Mouse (Mus musculus) hindbrain, embryonic 13.5 days (tissue): Measurements from ENCODE around the gene Dgkg. TPM values are rescaled to one million over a fixed set of nuclear protein-coding genes. Genes with fewer than 3 reads are reported as not detected.

Experiments
- ATAC-seq: fragments of 200-750 bp; cut with Nextera tagmentation; 2 replicates; pipeline ENCODE4 v1.8.0; 2017; ENCODE audit warnings: moderate TSS enrichment; ENCODE audit not compliant: low FRiP score
- H3K27ac ChIP-seq: fragments of 300-500 bp; sonication (generic); 2 replicates; pipeline ENCODE4 v1.5.1; 2015; ENCODE audit warnings: inconsistent platforms, mild to moderate bottlenecking, moderate library complexity
- H3K27me3 ChIP-seq: fragments of 300-500 bp; sonication (generic); 2 replicates; pipeline ENCODE4 v1.6.1; 2015; ENCODE audit warnings: mild to moderate bottlenecking, inconsistent platforms
- H3K36me3 ChIP-seq: fragments of 300-500 bp; sonication (generic); 2 replicates; pipeline ENCODE4 v1.6.1; 2015; ENCODE audit warnings: mild to moderate bottlenecking, inconsistent platforms
- H3K4me1 ChIP-seq: fragments of 300-500 bp; sonication (generic); replicated peaks from 2 replicates; pipeline ENCODE4 v1.6.1; 2015; ENCODE audit warnings: inconsistent platforms
- H3K4me2 ChIP-seq: fragments of 300-500 bp; sonication (generic); 2 replicates; pipeline ENCODE4 v1.6.1; 2015; ENCODE audit warnings: inconsistent platforms, mild to moderate bottlenecking, moderate library complexity
- H3K4me3 ChIP-seq: fragments of 300-500 bp; sonication (generic); 2 replicates; pipeline ENCODE4 v1.5.1; 2015; ENCODE audit warnings: mild to moderate bottlenecking, inconsistent platforms
- H3K9ac ChIP-seq: fragments of 300-500 bp; sonication (generic); 2 replicates; pipeline ENCODE4 v1.6.1; 2015; ENCODE audit warnings: mild to moderate bottlenecking, inconsistent platforms
- H3K9me3 ChIP-seq: fragments of 300-500 bp; sonication (generic); 2 replicates; pipeline ENCODE4 v1.6.1; 2016; ENCODE audit warnings: inconsistent platforms
- WGBS: fragments of 180-500 bp; shearing (Covaris S2); methylation state at CpG from one replicate; pipeline ENCODE4 v1.1.7; 2015; 5-methylcytosine and 5-hydroxymethylcytosine counted together
- polyA plus RNA-seq: library from polyadenylated mRNA; unstranded; fragments of >200 nt; fragmentation: Nextera tagmentation; extraction: Ambion mirVana; gene quantifications from 2 replicates; pipeline ENCODE4 v1.2.1, GENCODE M21; 2015

Gene Dgkg
- polyA plus RNA-seq, 1 experiment from 2014 or later: 0.84 TPM

- H3K4me2 ChIP-seq: no peak overlapping the region
- H3K4me3 ChIP-seq: no peak overlapping the region
- no peaks in the 10 kb centered on the region for H3K9me3 ChIP-seq
- no peaks in the 10 kb centered on the region for H3K27me3 ChIP-seq
- WGBS: 88% methylated on average over 5 of the region's 5 CpGs
- H3K36me3 ChIP-seq: no peaks in the 10 kb centered on the region
- no peaks in the 10 kb centered on the region for H3K4me1 ChIP-seq
- no peak overlapping the region for H3K27ac ChIP-seq
- no peak overlapping the region for H3K9ac ChIP-seq
- ATAC-seq: no peak
These were observed 157.1 kb downstream of the Dgkg start for GRCm38 (mm10) chr16:22499951-22500350.

GRCm38 (mm10) chr16:22499447-22499846 is 157.6 kb downstream of the Dgkg start:
- no peak overlapping the region for H3K4me3 ChIP-seq
- H3K27ac ChIP-seq: no peak overlapping the region
- WGBS: 95% methylated on average over 3 of the region's 3 CpGs
- no peaks in the 10 kb centered on the region for H3K36me3 ChIP-seq
- ATAC-seq: no peak
- no peak overlapping the region for H3K9ac ChIP-seq
- no peak overlapping the region for H3K4me2 ChIP-seq
- H3K27me3 ChIP-seq: no peaks in the 10 kb centered on the region
- no peaks in the 10 kb centered on the region for H3K4me1 ChIP-seq
- H3K9me3 ChIP-seq: no peaks in the 10 kb centered on the region

DNA sequence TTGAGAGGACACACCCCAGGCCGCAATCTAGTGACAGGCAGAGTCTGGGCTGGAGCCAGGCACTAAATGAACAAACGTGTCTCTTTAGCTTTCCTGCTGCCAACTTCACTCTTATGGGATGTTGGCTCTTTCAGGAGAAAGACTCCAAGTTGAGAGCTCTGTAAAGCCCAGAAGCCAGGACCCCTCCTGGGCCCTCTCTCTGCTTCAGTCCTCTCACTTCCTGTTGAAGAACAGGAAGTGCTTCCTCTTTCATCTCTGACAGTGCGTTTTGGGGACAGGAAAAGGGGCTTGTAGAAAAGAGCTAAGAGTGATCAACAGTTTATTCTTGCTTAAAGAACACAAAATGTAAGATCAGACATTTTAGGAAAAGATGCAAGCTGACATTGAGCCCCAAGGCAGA is 159.0 kb downstream of the Dgkg start:
- Histone ChIP-seq H3K27me3 (no peaks in the 10 kb centered on the region), H3K9me3 (no peaks in the 10 kb centered on the region), H3K27ac (no peak overlapping the region), H3K4me1 (0 out of 2 replicates have a peak, but pooled peaks cover 5% of the 10 kb centered on the region), H3K4me2 (no peak overlapping the region), H3K36me3 (no peaks in the 10 kb centered on the region), H3K9ac (no peak overlapping the region), H3K4me3 (no peak overlapping the region)
- no peak for ATAC-seq
- 77% methylated on average over 3 of the region's 3 CpGs for WGBS

DNA sequence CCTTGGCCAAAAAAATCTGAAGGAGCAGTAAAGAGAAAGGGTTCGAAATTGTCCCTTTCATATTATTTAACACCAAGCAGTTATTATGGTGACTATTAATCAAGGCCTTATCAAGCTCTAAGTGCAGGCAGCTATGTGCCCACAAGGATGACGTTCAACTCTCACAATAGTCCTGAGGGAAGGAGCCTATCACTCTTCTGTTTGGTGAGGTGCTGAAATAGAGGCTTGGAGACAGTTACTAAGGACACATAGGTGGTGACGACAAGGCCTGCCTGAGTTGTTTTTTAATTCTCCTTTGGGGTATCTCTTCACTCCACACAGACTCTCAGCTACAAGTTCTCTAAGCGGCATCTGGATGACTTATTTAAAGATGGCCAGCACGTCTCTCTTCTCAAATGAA is 161.8 kb downstream of the Dgkg start:
- no peak overlapping the region for H3K27ac ChIP-seq
- H3K9me3 ChIP-seq: no peaks in the 10 kb centered on the region
- 0 out of 2 replicates have a peak, but pooled peaks cover 5% of the 10 kb centered on the region for H3K4me1 ChIP-seq
- no peaks in the 10 kb centered on the region for H3K36me3 ChIP-seq
- H3K4me2 ChIP-seq: no peak overlapping the region
- no peak overlapping the region for H3K4me3 ChIP-seq
- no peak for ATAC-seq
- WGBS: 76% methylated on average over 5 of the region's 5 CpGs
- H3K9ac ChIP-seq: no peak overlapping the region
- H3K27me3 ChIP-seq: no peaks in the 10 kb centered on the region

GRCm38 (mm10) chr16:22494815-22495214 is 162.2 kb downstream of the Dgkg start:
- no peak for ATAC-seq

GRCm38 (mm10) chr16:22493396-22493795 is 163.6 kb downstream of the Dgkg start:
- Histone ChIP-seq H3K4me1 (0 out of 2 replicates have a peak, but pooled peaks cover 5% of the 10 kb centered on the region), H3K27ac (no peak overlapping the region), H3K4me3 (no peak overlapping the region), H3K4me2 (no peak overlapping the region), H3K9me3 (no peaks in the 10 kb centered on the region), H3K9ac (no peak overlapping the region), H3K36me3 (no peaks in the 10 kb centered on the region), H3K27me3 (no peaks in the 10 kb centered on the region)
- ATAC-seq: no peak
- WGBS: 71% methylated on average over 4 of the region's 4 CpGs

More at GRCm38 (mm10) chr16:22494815-22495214, 162.2 kb downstream of the Dgkg start:
- H3K36me3 ChIP-seq: no peaks in the 10 kb centered on the region
- WGBS: 77% methylated on average over 5 of the region's 5 CpGs
- no peak overlapping the region for H3K27ac ChIP-seq
- H3K27me3 ChIP-seq: no peaks in the 10 kb centered on the region
- H3K9me3 ChIP-seq: no peaks in the 10 kb centered on the region
- no peak overlapping the region for H3K4me2 ChIP-seq
- no peak overlapping the region for H3K9ac ChIP-seq
- 0 out of 2 replicates have a peak, but pooled peaks cover 5% of the 10 kb centered on the region for H3K4me1 ChIP-seq
- H3K4me3 ChIP-seq: no peak overlapping the region

GRCm38 (mm10) chr16:22491446-22492166 is 165.4 kb downstream of the Dgkg start:
- Histone ChIP-seq H3K4me2 (no peak overlapping the region), H3K4me1 (0 out of 2 replicates have a peak, but pooled peaks cover 5% of the 10 kb centered on the region), H3K27me3 (no peaks in the 10 kb centered on the region), H3K27ac (no peak overlapping the region), H3K9me3 (no peaks in the 10 kb centered on the region), H3K4me3 (no peak overlapping the region), H3K9ac (no peak overlapping the region), H3K36me3 (no peaks in the 10 kb centered on the region)
- 87% methylated on average over 9 of the region's 9 CpGs for WGBS
- ATAC-seq: no peak

DNA sequence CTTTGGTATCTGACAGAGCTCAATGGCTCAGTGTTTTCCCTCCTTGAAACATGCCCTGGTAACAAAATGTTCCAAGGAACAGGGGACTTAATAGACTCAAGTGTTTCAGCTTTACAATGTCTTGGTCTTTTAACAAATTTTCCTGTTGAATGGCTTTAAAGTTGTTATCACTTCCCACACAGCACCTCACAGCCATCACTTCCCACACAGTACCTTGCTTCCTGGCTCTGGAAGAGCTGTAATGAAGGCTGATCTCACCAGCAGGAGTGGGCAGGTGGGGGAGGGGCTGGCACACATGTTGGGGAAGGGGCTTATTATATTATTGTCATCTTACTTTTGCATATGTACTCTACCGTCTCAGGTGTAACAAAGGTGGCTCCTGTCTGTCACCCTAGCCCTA is 173.1 kb downstream of the Dgkg start:
- H3K36me3 ChIP-seq: no peaks in the 10 kb centered on the region
- H3K9ac ChIP-seq: no peak overlapping the region
- no peak overlapping the region for H3K4me3 ChIP-seq
- WGBS: 90% methylated on average over 1 of the region's 1 CpGs
- H3K4me1 ChIP-seq: no peaks in the 10 kb centered on the region
- no peaks in the 10 kb centered on the region for H3K9me3 ChIP-seq
- no peak overlapping the region for H3K4me2 ChIP-seq
- no peak for ATAC-seq
- H3K27ac ChIP-seq: no peak overlapping the region
- no peaks in the 10 kb centered on the region for H3K27me3 ChIP-seq

DNA sequence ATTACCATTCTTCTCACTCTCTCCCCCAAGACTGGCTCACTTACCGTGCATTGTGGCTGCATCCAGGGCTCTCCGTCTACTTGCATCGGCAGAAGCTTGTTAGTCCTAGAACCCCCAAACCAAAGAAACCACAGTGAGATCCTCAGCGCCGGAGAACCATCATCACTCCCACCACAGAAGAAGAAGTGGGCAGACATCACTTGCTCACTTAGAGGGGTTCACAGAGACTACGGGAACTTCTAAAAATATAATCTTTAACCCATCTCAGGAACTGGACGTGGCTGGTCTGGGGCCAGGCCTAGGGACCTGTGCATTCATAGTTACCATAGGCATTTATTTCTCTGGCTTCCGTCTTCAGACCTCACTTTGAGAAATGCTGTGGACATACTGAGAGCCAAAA is 177.7 kb downstream of the Dgkg start:
- no peak overlapping the region for H3K27ac ChIP-seq
- H3K4me1 ChIP-seq: no peaks in the 10 kb centered on the region
- H3K27me3 ChIP-seq: no peaks in the 10 kb centered on the region
- H3K36me3 ChIP-seq: no peaks in the 10 kb centered on the region
- no peak overlapping the region for H3K4me3 ChIP-seq
- ATAC-seq: no peak
- H3K4me2 ChIP-seq: no peak overlapping the region
- no peak overlapping the region for H3K9ac ChIP-seq
- H3K9me3 ChIP-seq: no peaks in the 10 kb centered on the region
- 94% methylated on average over 8 of the region's 8 CpGs for WGBS

GRCm38 (mm10) chr16:22471728-22472127 is 185.3 kb downstream of the Dgkg start:
- 88% methylated on average over 2 of the region's 2 CpGs for WGBS
- H3K9ac ChIP-seq: no peak overlapping the region
- no peaks in the 10 kb centered on the region for H3K9me3 ChIP-seq
- no peak overlapping the region for H3K4me2 ChIP-seq
- no peaks in the 10 kb centered on the region for H3K4me1 ChIP-seq
- H3K4me3 ChIP-seq: no peak overlapping the region
- no peaks in the 10 kb centered on the region for H3K36me3 ChIP-seq
- no peaks in the 10 kb centered on the region for H3K27me3 ChIP-seq
- no peak for ATAC-seq
- no peak overlapping the region for H3K27ac ChIP-seq

DNA sequence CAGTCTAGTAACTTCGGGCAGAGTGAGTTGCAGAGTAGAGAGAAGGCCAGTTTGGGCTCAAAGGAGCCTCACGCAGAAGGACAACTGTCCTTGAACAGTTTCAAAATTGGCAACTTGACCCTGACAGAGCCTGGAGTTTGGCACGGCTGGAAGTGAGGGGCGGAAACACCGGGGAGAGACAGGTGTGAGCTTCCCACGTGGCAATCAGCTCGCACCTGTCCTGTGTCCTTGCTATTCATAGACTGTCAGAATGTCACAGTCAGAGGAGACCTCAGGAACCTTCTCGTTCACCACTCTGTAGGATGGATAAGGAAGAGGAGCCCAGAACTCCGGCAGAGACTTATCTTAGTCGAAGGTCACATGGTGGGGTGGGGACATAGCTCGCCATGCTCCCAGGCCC is 187.6 kb downstream of the Dgkg start:
- 90% methylated on average over 11 of the region's 11 CpGs for WGBS
- ATAC-seq: no peak
- H3K9ac ChIP-seq: no peak overlapping the region
- H3K4me3 ChIP-seq: no peak overlapping the region
- H3K4me2 ChIP-seq: no peak overlapping the region
- H3K27me3 ChIP-seq: no peaks in the 10 kb centered on the region
- H3K27ac ChIP-seq: no peak overlapping the region
- H3K9me3 ChIP-seq: no peaks in the 10 kb centered on the region
- no peaks in the 10 kb centered on the region for H3K4me1 ChIP-seq
- H3K36me3 ChIP-seq: no peaks in the 10 kb centered on the region

DNA sequence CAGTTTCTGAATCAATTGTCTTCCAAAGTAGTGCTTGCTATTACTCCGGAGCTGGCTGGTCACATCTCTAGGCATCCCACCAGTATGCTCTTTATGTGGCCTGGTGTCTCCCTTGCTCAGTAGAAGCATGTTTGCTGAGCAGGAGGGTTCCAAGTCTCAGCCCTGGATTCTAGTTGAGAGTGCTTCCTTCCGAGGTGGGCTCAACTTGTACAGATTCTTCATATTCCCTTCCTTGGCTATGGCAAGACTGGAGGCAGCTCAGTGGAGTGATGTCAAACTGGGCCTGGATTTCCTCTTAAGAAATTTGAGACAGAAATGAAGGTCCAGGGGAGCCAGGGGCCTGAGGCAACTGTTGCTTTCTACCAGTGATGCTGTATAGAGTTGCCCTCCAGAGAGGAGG is 189.9 kb downstream of the Dgkg start:
- 91% methylated on average over 2 of the region's 2 CpGs for WGBS
- Histone ChIP-seq H3K36me3 (no peaks in the 10 kb centered on the region), H3K27me3 (no peaks in the 10 kb centered on the region)

GRCm38 (mm10) chr16:22466381-22466780 is 190.6 kb downstream of the Dgkg start:
- 85% methylated on average over 11 of the region's 11 CpGs for WGBS
- no peak overlapping the region for H3K9ac ChIP-seq
- no peak for ATAC-seq

More for the DNA sequence above, 189.9 kb downstream of the Dgkg start:
- no peak overlapping the region for H3K4me2 ChIP-seq
- no peaks in the 10 kb centered on the region for H3K4me1 ChIP-seq
- ATAC-seq: no peak
- H3K9ac ChIP-seq: no peak overlapping the region
- H3K4me3 ChIP-seq: no peak overlapping the region
- H3K9me3 ChIP-seq: no peaks in the 10 kb centered on the region
- no peak overlapping the region for H3K27ac ChIP-seq

More at GRCm38 (mm10) chr16:22466381-22466780, 190.6 kb downstream of the Dgkg start:
- Histone ChIP-seq H3K4me3 (no peak overlapping the region), H3K27me3 (no peaks in the 10 kb centered on the region), H3K4me1 (no peaks in the 10 kb centered on the region), H3K27ac (no peak overlapping the region), H3K36me3 (no peaks in the 10 kb centered on the region), H3K9me3 (no peaks in the 10 kb centered on the region), H3K4me2 (no peak overlapping the region)
